Mouse (Mus musculus) adrenal gland, postnatal 10 days (tissue): ENCODE measurements at regions not wholly inside any gene's neighbourhood (a gene's known extent, or its start where the extent isn't known, plus 50 kb on each side); places are given as distances from the start of the nearest gene placed in this dataset.

ENCODE experiments used
- DNase-seq: peaks from one replicate; pipeline ENCODE4 v3.0.0; 2021; ENCODE audit warnings: mixed read lengths

GRCm38 (mm10) chr2:75240976-75241375 lies 415.4 kb downstream of the Mtx2 start:
- DNase-seq = no peak

DNA sequence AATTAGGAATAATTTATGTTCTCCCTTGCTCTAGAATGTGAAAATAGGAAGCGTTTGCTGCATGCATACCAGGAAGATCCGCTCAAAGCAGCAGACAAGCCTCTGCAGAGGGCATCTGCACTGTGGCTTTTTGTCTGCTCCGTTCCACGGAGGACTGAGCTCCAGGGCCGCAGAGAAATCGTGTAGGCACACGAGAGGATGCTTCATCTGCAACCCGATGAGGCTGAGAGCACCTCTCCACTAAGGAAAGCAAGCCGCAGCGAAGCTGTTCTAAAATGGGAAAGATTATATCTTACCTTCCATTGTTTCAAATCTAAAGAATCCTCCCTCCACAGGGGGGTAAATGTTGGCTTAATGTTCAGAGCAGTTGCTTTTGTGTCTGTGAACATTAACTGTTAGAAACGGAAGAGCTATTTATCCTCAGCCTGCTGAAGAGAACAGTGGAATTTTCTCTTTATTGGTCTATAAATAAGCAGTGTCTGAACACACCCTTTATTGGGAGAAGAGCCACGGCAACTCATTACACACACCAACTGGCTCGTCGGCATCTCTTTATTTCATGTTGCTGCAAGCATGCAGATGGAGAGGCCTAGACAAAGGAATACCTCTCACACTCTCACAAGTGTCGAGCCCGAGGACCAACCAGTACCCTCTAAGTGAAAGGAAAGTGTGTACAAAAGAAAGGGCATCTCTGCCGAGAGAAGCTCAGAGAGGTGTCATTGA lies 414.6 kb upstream of the Hnrnpa3 start:
- DNase-seq = no peak

- no peak for DNase-seq
Observed at GRCm38 (mm10) chr2:75245256-75245655, 413.8 kb upstream of the Hnrnpa3 start.

DNA sequence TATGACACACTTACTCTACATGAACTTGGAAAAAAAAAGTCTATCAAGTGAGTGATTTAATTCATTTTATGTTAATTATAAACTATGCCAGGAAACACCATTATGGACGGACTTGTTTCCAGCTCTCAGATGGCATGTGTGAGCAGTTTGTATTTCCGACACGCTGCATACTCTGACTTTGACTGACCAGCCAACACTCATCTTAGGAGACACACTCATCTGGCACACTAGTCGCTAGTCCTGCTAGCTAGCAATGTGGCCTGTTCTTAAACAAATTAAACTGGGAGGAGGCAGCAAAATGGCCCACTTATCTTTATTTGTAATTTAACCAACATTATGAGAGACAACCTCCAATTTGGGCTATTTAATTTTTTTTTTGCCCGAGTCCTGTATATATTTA lies 413.4 kb upstream of the Hnrnpa3 start:
- no peak for DNase-seq

DNA sequence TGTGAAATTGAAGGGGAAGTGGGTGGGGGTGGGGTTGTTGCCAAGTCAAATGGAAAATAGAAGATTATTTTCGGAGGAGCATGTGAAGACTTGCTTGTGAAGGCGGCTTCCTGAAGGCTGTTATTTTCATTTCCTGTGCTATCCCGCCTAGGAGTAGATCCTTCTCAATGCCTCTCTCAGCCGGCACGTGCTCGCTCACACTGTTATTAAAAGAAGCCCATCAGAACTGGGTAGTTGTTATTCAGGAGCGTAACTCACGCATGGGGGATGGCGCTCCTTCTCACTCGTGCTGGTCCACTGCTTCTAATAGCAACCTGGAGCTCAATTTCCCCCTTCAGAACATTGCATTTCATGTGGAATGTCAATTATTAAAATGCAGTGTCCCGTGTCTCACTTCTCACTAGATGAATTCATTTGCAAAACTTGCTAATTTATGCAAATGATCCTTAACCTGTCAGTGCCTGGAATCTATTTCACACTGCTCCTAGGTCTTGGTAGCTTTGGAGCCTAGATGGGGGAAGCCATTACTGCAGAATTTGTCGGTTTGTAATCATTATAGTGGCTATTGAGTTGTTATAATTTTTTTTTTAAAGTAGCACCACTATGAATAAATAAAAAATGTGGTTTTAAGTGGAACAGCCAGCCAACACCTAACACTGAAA lies 412.8 kb upstream of the Hnrnpa3 start:
- no peak for DNase-seq

GRCm38 (mm10) chr2:75248251-75248650 lies 410.8 kb upstream of the Hnrnpa3 start:
- DNase-seq = no peak

DNA sequence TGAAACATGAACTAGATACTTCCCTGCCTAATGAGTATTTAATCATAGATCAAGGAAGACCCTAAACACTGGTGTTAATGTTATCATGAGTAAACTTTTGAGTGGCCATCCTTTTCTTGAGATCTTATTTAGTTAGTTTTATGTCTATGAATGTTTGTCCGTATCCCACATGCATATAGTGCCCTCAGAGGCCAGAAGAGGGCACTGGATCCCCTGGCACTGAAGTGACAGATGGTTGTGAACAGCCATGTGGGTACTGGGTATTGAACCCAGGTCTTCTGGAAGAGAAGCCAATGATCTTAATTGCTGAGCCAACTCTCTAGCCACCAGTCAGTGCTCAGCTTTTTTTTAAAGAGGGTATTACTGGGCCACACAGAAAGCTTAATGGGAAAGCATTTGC lies 408.6 kb upstream of the Hnrnpa3 start:
- DNase-seq = no peak

- no peak for DNase-seq
Observed at GRCm38 (mm10) chr2:75252829-75253228, 406.2 kb upstream of the Hnrnpa3 start.

DNA sequence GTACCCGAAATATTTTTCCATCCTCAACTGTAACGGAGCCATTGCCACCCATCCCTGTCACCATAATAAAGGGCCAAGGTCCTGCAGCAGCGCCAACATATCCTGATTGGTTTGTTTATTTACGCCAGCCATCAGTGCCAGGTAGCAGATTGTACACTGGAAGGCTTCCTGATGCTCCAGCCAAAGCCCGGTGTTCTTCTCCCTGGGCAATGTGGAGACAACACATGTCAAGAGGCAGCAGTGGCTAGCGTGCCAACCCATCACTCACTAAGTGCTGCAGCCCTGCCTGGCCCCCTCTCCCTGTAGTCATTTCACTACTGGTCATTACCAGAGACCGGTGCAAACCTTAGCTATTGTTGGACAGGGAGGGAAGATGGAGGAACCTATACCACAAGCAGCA lies 393.8 kb upstream of the Hnrnpa3 start:
- no peak for DNase-seq

- no peak for DNase-seq
Observed at GRCm38 (mm10) chr2:75265739-75266699, 393.0 kb upstream of the Hnrnpa3 start.

- DNase-seq = no peak
Observed at GRCm38 (mm10) chr2:75267949-75268348, 391.1 kb upstream of the Hnrnpa3 start.

DNA sequence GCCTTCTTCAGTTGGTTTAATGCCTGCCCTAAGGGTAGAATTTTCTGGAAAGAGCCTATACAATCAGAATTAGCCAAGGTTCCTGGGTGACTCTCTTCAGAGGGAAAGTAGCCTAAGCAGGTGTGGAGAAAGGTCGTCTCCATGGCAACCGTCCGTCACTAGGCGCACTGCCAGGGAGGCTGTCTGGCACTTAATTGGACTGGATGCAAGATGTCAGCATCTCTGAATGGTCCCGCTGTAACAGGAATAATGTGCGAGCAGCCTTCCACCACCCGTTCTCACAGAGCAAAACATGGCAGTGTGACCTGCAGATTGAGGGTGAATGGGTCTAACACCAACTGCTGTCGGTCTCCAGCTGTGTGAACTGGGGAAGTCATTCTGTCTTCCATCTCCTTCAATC lies 389.6 kb upstream of the Hnrnpa3 start:
- peak; percentile 52 for DNase-seq

GRCm38 (mm10) chr2:75270115-75270514 lies 388.9 kb upstream of the Hnrnpa3 start:
- no peak for DNase-seq

GRCm38 (mm10) chr2:75287900-75288299 lies 371.2 kb upstream of the Hnrnpa3 start:
- DNase-seq = no peak

- DNase-seq = no peak
Observed at GRCm38 (mm10) chr2:75291674-75292073, 367.4 kb upstream of the Hnrnpa3 start.

DNA sequence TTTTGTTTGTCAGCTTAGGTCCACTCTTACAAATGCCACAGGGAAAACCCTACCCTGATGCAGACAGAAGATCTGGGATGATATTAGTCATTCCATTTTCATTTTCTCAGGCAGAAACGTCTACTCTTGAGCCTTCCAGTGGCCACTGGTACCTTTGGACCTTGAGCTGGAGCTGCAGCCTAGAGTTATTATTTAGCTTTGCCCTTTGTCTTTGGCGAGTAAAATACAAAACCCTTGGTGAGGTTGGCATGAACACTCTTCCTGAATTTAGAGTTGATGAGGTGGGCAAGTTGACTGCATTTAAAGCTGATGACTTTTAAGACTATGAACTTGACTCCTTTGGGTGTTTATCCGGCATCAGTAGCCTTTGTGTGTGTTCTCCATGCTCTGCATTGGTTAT lies 352.2 kb upstream of the Hnrnpa3 start:
- no peak for DNase-seq

DNA sequence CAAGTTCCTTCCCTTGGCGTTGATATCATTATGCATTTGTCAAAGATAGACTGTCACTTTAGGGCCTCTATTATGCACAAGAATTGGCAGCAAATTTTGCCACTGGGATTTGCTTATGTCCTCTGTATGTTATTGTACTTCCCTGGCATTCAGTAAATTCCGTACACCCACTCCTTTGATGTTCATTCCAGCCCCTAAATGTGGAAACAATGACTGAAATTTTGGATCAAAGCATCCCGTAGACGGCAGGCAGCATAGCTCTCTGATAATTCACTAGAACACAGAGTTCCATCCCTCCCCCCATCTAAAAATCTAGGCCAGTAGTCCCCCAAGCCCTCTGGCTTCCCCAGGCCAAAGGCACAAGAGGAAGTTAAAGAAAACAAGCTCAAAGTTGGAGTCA lies 347.9 kb upstream of the Hnrnpa3 start:
- DNase-seq = no peak

- peak; percentile 68 for DNase-seq
Observed at GRCm38 (mm10) chr2:75312246-75312645, 346.8 kb upstream of the Hnrnpa3 start.

DNA sequence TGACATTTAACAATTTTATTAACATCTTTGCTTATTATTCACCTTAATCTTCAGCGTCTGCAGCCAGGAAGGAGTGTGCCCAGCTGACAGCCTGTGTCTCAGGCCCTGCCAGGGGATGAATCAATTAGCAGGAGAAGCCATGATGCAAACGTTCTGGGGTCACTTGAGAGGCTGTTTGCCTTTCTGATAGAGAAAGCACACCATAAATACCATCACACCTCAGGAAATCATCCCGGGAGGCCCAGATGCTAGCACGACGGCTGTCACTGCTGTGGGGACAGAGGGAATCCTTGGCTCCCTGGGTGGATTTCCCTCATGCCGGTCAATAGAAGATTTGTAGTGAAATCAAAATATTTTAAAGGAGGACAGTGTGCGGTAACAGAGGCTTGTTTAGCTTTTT lies 343.7 kb upstream of the Hnrnpa3 start:
- DNase-seq = no peak

DNA sequence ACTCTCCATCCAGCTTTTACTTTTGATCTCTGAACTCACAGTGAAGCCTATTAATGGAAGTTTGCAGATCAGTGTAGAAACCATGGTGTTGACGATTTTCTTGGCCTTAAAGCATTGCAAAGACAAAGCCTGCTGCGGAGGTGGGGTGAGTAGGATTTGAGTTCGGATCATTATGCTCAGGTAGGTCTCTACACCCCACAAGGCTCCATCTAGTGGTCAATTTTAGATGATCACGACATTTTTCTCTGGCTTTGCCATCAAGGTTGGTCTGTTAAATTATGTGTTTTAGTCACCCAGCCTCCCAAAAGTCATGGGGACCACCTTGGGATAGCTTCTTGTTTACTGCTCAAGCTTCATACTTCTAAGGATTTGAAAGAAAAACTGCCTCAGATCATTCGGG lies 340.9 kb upstream of the Hnrnpa3 start:
- no peak for DNase-seq

DNA sequence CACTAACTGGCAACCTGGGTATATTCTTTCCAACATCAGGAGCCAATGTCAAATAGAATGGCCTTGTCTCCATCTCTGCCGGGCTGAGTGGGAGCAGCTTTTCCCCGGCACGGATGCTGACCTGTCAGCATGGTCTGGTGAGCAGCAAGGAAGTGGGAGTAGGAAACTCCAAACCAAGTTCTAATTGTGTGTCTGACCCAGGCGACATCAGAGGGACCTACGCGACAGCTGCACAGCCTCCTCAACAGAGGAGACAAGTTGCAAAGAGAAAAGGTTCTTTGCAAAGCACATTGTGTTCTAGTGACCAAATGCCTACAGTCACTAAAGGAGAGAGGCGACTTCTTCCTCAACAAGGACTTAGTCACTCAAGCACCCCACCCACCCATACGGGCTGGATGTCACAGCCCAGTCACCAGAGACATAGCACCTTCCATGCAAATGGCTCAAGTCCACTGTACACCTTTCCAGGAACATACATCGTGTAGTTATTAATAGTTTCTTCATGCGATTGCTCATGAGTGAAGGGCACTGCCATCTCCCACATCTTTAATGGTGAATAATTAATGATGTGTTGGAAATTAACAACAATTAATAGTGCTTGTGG lies 334.8 kb upstream of the Hnrnpa3 start:
- no peak for DNase-seq

DNA sequence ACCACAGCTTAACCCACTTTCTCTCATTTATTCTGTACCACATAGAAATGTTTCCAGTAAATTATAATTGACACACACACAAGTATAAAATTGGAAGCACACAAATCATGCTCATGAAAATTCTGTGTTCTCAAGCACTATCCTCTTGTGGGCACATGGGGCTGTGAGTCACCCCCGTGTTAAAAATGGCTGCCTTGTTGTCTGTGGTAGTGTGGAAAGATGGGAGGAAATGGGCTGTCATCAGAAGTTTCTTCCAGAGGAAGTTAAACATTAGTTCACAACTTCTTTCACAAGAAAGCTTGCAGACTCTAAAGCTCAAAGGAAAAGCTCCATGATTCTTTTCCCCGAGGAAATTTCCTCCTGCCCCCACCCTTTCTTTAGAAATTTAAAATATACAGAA lies 329.5 kb upstream of the Hnrnpa3 start:
- DNase-seq = no peak

GRCm38 (mm10) chr2:75341310-75341709 lies 317.8 kb upstream of the Hnrnpa3 start:
- DNase-seq = no peak
